Mouse (Mus musculus): ENCODE results near the gene Smagp.

The Smagp gene

GRCm38 (mm10) chr15:100587166-100587565 lies 49.6 kb downstream of the Smagp start:
- DNase-seq = no peak

GRCm38 (mm10) chr15:100585931-100586330 lies 50.8 kb downstream of the Smagp start:
- DNase-seq = no peak

GRCm38 (mm10) chr15:100580108-100580507 lies 56.6 kb downstream of the Smagp start:
- DNase-seq = no peak

GRCm38 (mm10) chr15:100577972-100578371 lies 58.8 kb downstream of the Smagp start:
- DNase-seq = no peak

GRCm38 (mm10) chr15:100576810-100577209 lies 59.9 kb downstream of the Smagp start:
- no peak for DNase-seq

GRCm38 (mm10) chr15:100576392-100576791 lies 60.3 kb downstream of the Smagp start:
- DNase-seq = no peak

- DNase-seq = no peak
Observed at GRCm38 (mm10) chr15:100575366-100575765, 61.4 kb downstream of the Smagp start.

GRCm38 (mm10) chr15:100574378-100574777 lies 62.4 kb downstream of the Smagp start:
- DNase-seq = no peak

- DNase-seq = no peak
Observed at GRCm38 (mm10) chr15:100573946-100574345, 62.8 kb downstream of the Smagp start.
